Mouse (Mus musculus) testis, postnatal 10 days (tissue): ENCODE results near the gene Clec4g.

Source experiments
- DNase-seq: peaks from one replicate; pipeline ENCODE4 v3.0.0; 2021; ENCODE audit warnings: low spot score

The Clec4g gene

GRCm38 (mm10) chr8:3679236-3679635 is 41.2 kb downstream of the Clec4g start:
- peak; percentile 42 for DNase-seq

GRCm38 (mm10) chr8:3678831-3679230 is 41.6 kb downstream of the Clec4g start:
- no peak for DNase-seq

- DNase-seq = no peak
Measured at GRCm38 (mm10) chr8:3676993-3677579, 43.4 kb downstream of the Clec4g start.

- peak; percentile 95 for DNase-seq
Measured at GRCm38 (mm10) chr8:3676131-3676992, 44.1 kb downstream of the Clec4g start, which contains the start of gene Trappc5. Trappc5 (plus strand) TSS chr8:3676299.

- DNase-seq = no peak
Measured at GRCm38 (mm10) chr8:3674671-3675070, 45.8 kb downstream of the Clec4g start.

GRCm38 (mm10) chr8:3671980-3672491 is 48.4 kb downstream of the Clec4g start, which contains the start of gene Fcor:
Fcor (minus strand) TSS chr8:3672362.
- DNase-seq = peak; percentile 90

GRCm38 (mm10) chr8:3670388-3670787 is 50.1 kb downstream of the Clec4g start:
- DNase-seq = no peak

- no peak for DNase-seq
Measured at GRCm38 (mm10) chr8:3665507-3665906, 54.9 kb downstream of the Clec4g start, which contains the start of gene Mcemp1. Mcemp1 (plus strand) TSS chr8:3665754.

- DNase-seq = no peak
Measured at GRCm38 (mm10) chr8:3664405-3664804, 56.0 kb downstream of the Clec4g start.

GRCm38 (mm10) chr8:3660889-3661288 is 59.6 kb downstream of the Clec4g start:
- DNase-seq = no peak
